Mouse (Mus musculus) ES-E14 (cell line): ENCODE measurements around the gene St6galnac3.

Experiments used
- CHD2 ChIP-seq: IDR thresholded peaks from 2 replicates; pipeline ENCODE4 v1.6.1; 2014; ENCODE audit warnings: mild to moderate bottlenecking, low read depth, low read length, inconsistent platforms
- HCFC1 ChIP-seq: IDR thresholded peaks from 2 replicates; pipeline ENCODE4 v1.6.1; 2012; ENCODE audit warnings: low read length, inconsistent platforms, borderline replicate concordance; ENCODE audit not compliant: insufficient read depth
- ZNF384 ChIP-seq: IDR thresholded peaks from 2 replicates; pipeline ENCODE4 v1.6.1; 2012; ENCODE audit warnings: low read depth, low read length, inconsistent platforms

GRCm38 (mm10) chr3:153538396-153538795 is 186.6 kb downstream of the St6galnac3 start:
- TF ChIP-seq CHD2 (no peak), HCFC1 (no peak), ZNF384 (no peak)
